Mouse (Mus musculus) midbrain, embryonic 11.5 days (tissue): Measurements from ENCODE around the gene Rcan2. TPM values are rescaled to one million over a fixed set of nuclear protein-coding genes. Genes with fewer than 3 reads are reported as not detected.

ENCODE experiments used
- ATAC-seq: fragments of 200-750 bp; cut with Nextera tagmentation; 2 replicates; pipeline ENCODE4 v1.8.0; 2017; ENCODE audit warnings: moderate TSS enrichment, moderate library complexity; ENCODE audit not compliant: low FRiP score
- DNase-seq: peaks from one replicate; pipeline ENCODE4 v3.0.0; 2015; ENCODE audit warnings: low spot score; ENCODE audit errors: missing footprints
- H3K27ac ChIP-seq: fragments of 300-500 bp; sonication (generic); 2 replicates; pipeline ENCODE4 v1.5.1; 2014; ENCODE audit warnings: low read depth, low read length
- H3K27me3 ChIP-seq: fragments of 300-500 bp; sonication (generic); 2 replicates; pipeline ENCODE4 v1.6.1; 2014; ENCODE audit warnings: mild to moderate bottlenecking, low read length, moderate library complexity, mixed read lengths; ENCODE audit not compliant: control insufficient read depth, insufficient read depth
- H3K36me3 ChIP-seq: fragments of 300-500 bp; sonication (generic); 2 replicates; pipeline ENCODE4 v1.6.1; 2014; ENCODE audit warnings: mild to moderate bottlenecking, low read length, moderate library complexity, mixed read lengths; ENCODE audit not compliant: control insufficient read depth, insufficient read depth
- H3K4me1 ChIP-seq: fragments of 300-500 bp; sonication (generic); 2 replicates; pipeline ENCODE4 v1.6.1; 2014; ENCODE audit warnings: low read length; ENCODE audit not compliant: control insufficient read depth, insufficient read depth
- H3K4me2 ChIP-seq: fragments of 300-500 bp; sonication (generic); 2 replicates; pipeline ENCODE4 v1.6.1; 2014; ENCODE audit warnings: mild to moderate bottlenecking, moderate library complexity
- H3K4me3 ChIP-seq: fragments of 300-500 bp; sonication (generic); 2 replicates; pipeline ENCODE4 v1.5.1; 2014; ENCODE audit warnings: low read depth, low read length
- H3K9ac ChIP-seq: fragments of 300-500 bp; sonication (generic); 2 replicates; pipeline ENCODE4 v1.6.1; 2014; ENCODE audit warnings: low read length
- H3K9me3 ChIP-seq: fragments of 300-500 bp; sonication (generic); 2 replicates; pipeline ENCODE4 v1.6.1; 2016; ENCODE audit warnings: low read length; ENCODE audit not compliant: control insufficient read depth
- WGBS: fragments of 180-500 bp; shearing (Covaris S2); extraction: QIAGEN DNeasy Blood & Tissue Kit; methylation state at CpG from one replicate; pipeline ENCODE4 v1.1.7; 2014; 5-methylcytosine and 5-hydroxymethylcytosine counted together
- polyA plus RNA-seq: library from polyadenylated mRNA; unstranded; fragments of >200 nt; fragmentation: Nextera tagmentation; extraction: Ambion mirVana; gene quantifications from 2 replicates; pipeline ENCODE4 v1.2.1, GENCODE M21; 2014

Rcan2 gene
- polyA plus RNA-seq, 1 experiment from 2014 or later, result 9.0 TPM

- no peaks in the 10 kb centered on the region for H3K36me3 ChIP-seq
- H3K4me3 ChIP-seq, result no peak overlapping the region
- no peak overlapping the region for H3K9ac ChIP-seq
- no peaks in the 10 kb centered on the region for H3K9me3 ChIP-seq
- H3K4me2 ChIP-seq, result no peak overlapping the region
- no peak for DNase-seq
- no peak for ATAC-seq
- H3K27ac ChIP-seq, result no peak overlapping the region
- WGBS, result 86% methylated on average over 9 of the region's 9 CpGs
- H3K4me1 ChIP-seq, result no peaks in the 10 kb centered on the region
- no peaks in the 10 kb centered on the region for H3K27me3 ChIP-seq
Observed at GRCm38 (mm10) chr17:44027311-44027710, 226.2 kb downstream of the Rcan2 start.

- Histone ChIP-seq H3K9ac (no peak overlapping the region), H3K4me2 (no peak overlapping the region), H3K4me1 (no peaks in the 10 kb centered on the region), H3K27me3 (no peaks in the 10 kb centered on the region), H3K36me3 (no peaks in the 10 kb centered on the region), H3K9me3 (no peaks in the 10 kb centered on the region), H3K4me3 (no peak overlapping the region), H3K27ac (no peak overlapping the region)
- ATAC-seq (no peak), DNase-seq (no peak)
- WGBS, result 87% methylated on average over 5 of the region's 5 CpGs
Observed at GRCm38 (mm10) chr17:44029616-44030015, 228.5 kb downstream of the Rcan2 start.

- Histone ChIP-seq H3K9ac (no peak overlapping the region), H3K36me3 (no peaks in the 10 kb centered on the region), H3K27me3 (no peaks in the 10 kb centered on the region), H3K9me3 (no peaks in the 10 kb centered on the region), H3K4me3 (no peak overlapping the region), H3K4me1 (no peaks in the 10 kb centered on the region), H3K4me2 (no peak overlapping the region), H3K27ac (no peak overlapping the region)
- 48% methylated on average over 3 of the region's 3 CpGs for WGBS
- DNase-seq, result no peak
- ATAC-seq, result no peak
Observed at GRCm38 (mm10) chr17:44030776-44031587, 229.8 kb downstream of the Rcan2 start.

- WGBS, result 100% methylated on average over 1 of the region's 1 CpGs
- no peak overlapping the region for H3K9ac ChIP-seq
- no peaks in the 10 kb centered on the region for H3K36me3 ChIP-seq
- H3K27ac ChIP-seq, result no peak overlapping the region
- no peaks in the 10 kb centered on the region for H3K27me3 ChIP-seq
- H3K4me2 ChIP-seq, result no peak overlapping the region
- H3K4me3 ChIP-seq, result no peak overlapping the region
- H3K9me3 ChIP-seq, result no peaks in the 10 kb centered on the region
- DNase-seq, result no peak
- no peak for ATAC-seq
- H3K4me1 ChIP-seq, result no peaks in the 10 kb centered on the region
Observed at GRCm38 (mm10) chr17:44035005-44035404, 233.9 kb downstream of the Rcan2 start.

GRCm38 (mm10) chr17:44038656-44039055, 237.5 kb downstream of the Rcan2 start:
- Histone ChIP-seq H3K4me1 (no peaks in the 10 kb centered on the region), H3K9ac (no peak overlapping the region), H3K27me3 (no peaks in the 10 kb centered on the region), H3K9me3 (no peaks in the 10 kb centered on the region), H3K27ac (no peak overlapping the region), H3K4me2 (no peak overlapping the region), H3K36me3 (no peaks in the 10 kb centered on the region), H3K4me3 (no peak overlapping the region)
- 66% methylated on average over 9 of the region's 9 CpGs for WGBS
- DNase-seq, result no peak
- no peak for ATAC-seq

GRCm38 (mm10) chr17:44040449-44040848, 239.3 kb downstream of the Rcan2 start:
- no peaks in the 10 kb centered on the region for H3K27me3 ChIP-seq
- H3K4me3 ChIP-seq, result no peak overlapping the region
- no peak overlapping the region for H3K9ac ChIP-seq
- no peak for ATAC-seq
- 90% methylated on average over 2 of the region's 2 CpGs for WGBS
- DNase-seq, result no peak
- no peak overlapping the region for H3K4me2 ChIP-seq
- H3K9me3 ChIP-seq, result no peaks in the 10 kb centered on the region
- no peak overlapping the region for H3K27ac ChIP-seq
- no peaks in the 10 kb centered on the region for H3K4me1 ChIP-seq
- H3K36me3 ChIP-seq, result no peaks in the 10 kb centered on the region

GRCm38 (mm10) chr17:44042301-44042700, 241.2 kb downstream of the Rcan2 start:
- H3K9me3 ChIP-seq, result no peaks in the 10 kb centered on the region
- no peak for DNase-seq
- WGBS, result 71% methylated on average over 2 of the region's 2 CpGs
- no peak overlapping the region for H3K9ac ChIP-seq
- H3K4me1 ChIP-seq, result no peaks in the 10 kb centered on the region
- H3K27ac ChIP-seq, result no peak overlapping the region
- no peak overlapping the region for H3K4me3 ChIP-seq
- H3K4me2 ChIP-seq, result no peak overlapping the region
- H3K27me3 ChIP-seq, result no peaks in the 10 kb centered on the region
- no peak for ATAC-seq
- no peaks in the 10 kb centered on the region for H3K36me3 ChIP-seq

GRCm38 (mm10) chr17:44042861-44043260, 241.7 kb downstream of the Rcan2 start:
- Histone ChIP-seq H3K4me3 (no peak overlapping the region), H3K4me2 (no peak overlapping the region), H3K9me3 (no peaks in the 10 kb centered on the region), H3K27me3 (no peaks in the 10 kb centered on the region), H3K36me3 (no peaks in the 10 kb centered on the region), H3K9ac (no peak overlapping the region), H3K27ac (no peak overlapping the region), H3K4me1 (no peaks in the 10 kb centered on the region)
- 89% methylated on average over 8 of the region's 8 CpGs for WGBS
- DNase-seq (no peak), ATAC-seq (no peak)

- Histone ChIP-seq H3K9me3 (no peaks in the 10 kb centered on the region), H3K9ac (no peak overlapping the region), H3K4me2 (no peak overlapping the region), H3K27me3 (no peaks in the 10 kb centered on the region), H3K36me3 (no peaks in the 10 kb centered on the region), H3K4me1 (no peaks in the 10 kb centered on the region), H3K27ac (no peak overlapping the region), H3K4me3 (no peak overlapping the region)
- ATAC-seq (no peak), DNase-seq (no peak)
- WGBS, result 72% methylated on average over 4 of the region's 4 CpGs
Observed at GRCm38 (mm10) chr17:44053427-44053826, 252.3 kb downstream of the Rcan2 start.
